Mouse (Mus musculus): ENCODE measurements around the gene Sema3e.

DNA sequence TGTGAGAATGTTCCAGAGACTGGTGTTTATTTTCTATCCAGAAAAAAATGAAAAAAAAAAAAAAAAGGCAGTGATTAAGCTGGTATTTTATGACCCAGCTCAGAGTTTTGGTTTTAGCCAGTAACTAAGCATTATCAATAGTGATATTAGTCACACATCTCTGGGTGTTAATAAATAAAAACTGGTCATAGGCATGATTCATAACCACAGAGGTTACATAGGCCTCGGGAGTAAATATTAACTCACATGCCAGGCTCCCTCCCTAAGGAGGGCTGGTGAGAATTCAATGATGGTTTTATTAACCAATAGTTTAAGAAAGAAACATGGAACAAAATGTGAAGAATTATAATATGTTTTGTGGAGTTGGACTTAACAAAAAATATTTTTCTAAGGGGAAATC is 5.7 kb downstream of the Sema3e start:
- TF ChIP-seq CTCF (IDR thresholded peaks at IDR 0.05; ENCODE audit: extremely low read depth, insufficient read depth, low read length), result no peak
- no peak for TF ChIP-seq POLR2A (IDR thresholded peaks at IDR 0.05; ENCODE audit: extremely low read depth, insufficient read depth, low read length)

Measured in cortical plate, adult 2 months (tissue).